Mouse (Mus musculus): ENCODE measurements around the gene Nkrf. TPM values are rescaled to one million over a fixed set of nuclear protein-coding genes. Genes with fewer than 3 reads are reported as not detected.
"Not testable (repeated sequence)": the region's sequence is repeated elsewhere in the genome, so short reads cannot be mapped to it uniquely, and the experiment has no call there.

Nkrf gene
- total RNA-seq (2021): 1 to 10 TPM; 3.4 to 4.6 TPM
- long read RNA-seq, experiment 1, partial matches to known transcripts: 0 of 1 reads
- long read RNA-seq, experiment 1, other reads (novel, unspliced or antisense): 0 of 1 reads
- long read RNA-seq, experiment 2: 0 reads

DNA sequence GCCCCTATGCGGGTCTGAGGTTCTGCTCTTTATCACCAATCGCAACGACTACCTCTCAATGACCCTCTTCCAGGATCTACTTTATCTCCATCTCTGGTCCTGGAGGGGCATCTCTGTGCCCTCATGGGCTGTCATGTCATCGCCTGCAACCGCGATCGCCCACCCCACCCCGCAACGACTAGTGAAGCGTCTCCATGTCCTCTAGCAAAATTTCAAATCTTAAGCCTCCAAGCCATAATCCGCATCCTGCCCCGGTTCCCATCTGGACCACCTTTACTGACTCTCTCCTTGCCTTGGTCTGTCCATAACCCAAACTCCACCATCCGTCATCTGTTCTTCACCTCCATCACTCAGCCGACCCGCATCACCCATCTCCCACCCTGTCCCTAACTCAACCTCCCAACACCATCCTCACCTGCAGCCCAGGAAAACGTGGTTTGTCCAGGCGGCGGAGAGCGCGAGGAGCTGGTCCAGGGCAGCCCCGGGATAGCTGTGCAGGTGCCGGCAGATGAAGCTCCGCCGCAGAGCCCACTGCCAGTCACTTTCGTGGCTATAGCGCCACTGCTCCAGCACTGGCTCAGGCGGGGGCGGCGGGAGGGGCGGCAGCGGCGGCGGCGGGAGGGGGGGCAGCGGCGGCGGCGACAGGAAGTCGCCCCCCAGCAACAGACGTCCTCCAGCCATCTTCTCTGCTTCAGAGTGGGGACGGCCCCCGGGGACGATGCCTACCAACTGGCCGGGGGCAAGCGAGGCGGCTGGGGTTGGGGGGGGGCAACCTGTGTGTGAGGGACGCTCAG lies at the start of gene Nkrf:
Nkrf (minus strand) TSS at position 579 of the 794 bp plus-strand sequence.
- DNase-seq: peak; percentile 20

DNA sequence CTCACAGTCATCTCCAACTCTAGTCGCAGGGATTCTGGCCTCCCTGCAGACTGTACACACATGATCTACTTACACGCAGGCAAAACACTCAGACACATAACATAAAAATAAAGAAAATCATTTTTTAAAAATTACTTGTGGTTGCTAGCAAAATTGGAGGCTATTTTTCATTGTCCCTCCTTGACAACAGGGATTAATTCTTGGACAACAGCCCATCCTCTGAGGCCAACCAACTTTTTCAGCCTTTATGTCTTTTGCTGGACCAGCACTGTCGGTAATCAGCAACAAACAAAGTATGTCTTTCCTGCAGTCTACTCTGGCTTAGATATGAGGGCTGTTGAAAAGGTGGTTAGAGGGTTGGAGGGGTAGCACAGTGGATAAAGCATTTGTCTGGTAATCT lies 38.4 kb upstream of the Nkrf start:
- no peak for DNase-seq

DNA sequence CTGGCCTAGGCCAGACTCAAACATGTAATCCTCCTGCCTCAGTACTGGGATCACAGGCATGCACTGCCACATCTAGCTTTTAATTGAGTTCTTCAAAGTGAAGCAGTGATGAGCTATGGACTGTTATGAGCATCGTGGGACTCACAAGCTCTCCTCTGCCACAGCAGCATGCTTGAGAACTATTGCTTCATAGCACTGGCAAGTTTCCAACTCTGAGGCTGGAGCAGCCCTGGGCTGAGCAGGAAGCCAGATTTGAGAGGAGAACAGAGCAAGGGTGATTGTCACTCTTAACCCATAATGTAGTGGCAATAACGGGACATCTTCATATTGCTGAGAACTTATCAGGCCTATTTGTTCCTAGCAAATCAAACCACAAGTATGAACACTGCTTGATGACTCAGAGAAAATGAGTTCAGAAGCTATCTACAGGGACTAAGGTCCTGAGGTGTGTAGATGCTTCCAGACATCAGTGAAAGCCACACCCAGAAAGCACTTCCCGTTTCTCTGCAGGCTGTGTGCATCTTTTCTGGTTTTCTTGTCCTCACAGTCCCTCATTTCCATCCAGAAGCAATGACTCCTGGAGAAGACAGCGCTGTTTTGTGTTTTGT lies 37.2 kb upstream of the Nkrf start:
- peak; percentile 29 for DNase-seq

DNA sequence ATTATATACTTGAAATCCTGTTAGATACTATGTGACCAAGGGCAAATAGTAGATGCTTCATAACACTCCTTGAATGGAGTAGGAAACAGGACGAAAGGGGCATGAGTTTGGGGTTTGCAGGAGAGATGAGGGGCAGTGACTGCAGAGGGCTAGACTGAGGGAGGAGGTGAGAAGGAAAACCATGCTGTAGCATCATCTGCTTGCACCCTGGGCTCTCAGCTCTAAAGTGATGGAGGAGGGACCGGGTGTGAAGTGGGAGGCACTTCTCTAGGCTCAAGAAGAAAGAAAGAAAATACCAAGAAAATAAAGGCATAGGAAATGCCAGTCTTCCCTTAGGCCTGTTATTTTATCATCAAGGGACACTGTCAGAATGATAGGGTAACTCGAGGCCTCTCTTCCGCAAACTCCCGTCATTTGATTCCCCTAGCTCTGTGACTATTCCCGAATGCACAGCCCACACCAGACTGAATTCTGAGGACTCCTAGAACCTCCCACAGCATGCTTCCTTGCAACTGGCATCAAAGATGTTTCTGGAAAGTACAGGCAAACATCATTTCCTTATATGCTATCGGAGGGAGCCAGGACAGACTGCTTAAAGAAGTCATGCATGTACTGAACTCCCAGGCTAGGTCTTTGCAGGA lies 32.7 kb upstream of the Nkrf start:
- no peak for DNase-seq

DNA sequence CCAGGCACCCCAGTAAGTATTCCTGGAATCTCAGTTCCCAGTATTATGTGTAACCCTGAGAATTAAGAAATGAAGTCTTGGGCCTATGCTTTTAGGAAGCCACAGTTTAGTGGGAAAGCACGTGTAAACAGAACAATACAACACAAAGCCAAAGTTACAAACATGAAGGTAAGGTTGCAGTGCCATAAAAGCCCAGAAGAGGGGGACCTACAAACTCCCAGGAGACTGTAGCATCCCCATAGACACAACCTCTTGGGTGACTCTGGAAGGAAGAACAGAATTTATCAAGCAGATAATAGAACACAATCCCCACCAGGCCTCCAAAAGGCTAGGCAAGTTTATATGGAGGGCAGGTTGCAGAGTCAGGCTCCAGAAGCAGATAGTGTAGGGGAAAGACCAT lies 27.9 kb upstream of the Nkrf start:
- no peak for DNase-seq

DNA sequence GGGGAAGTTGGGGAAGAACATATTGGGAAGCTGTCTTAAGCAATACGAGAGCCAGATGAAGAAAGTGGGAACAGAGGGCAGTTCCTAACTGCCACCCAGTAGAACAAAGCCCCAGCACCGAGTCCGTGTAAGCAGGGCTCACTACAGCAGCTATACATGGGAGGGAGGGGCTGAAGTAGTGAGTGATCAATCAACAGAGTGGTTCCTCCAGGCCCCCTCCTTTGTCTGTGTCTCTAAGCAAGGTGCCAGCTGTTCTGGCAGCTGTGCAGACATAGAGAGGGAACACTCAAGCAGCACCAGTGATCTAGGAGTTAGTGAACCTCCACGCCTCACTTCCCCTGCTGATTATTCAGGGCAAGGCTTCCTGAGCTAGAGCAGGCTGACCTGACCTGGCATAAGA lies 27.0 kb upstream of the Nkrf start:
- no peak for DNase-seq

DNA sequence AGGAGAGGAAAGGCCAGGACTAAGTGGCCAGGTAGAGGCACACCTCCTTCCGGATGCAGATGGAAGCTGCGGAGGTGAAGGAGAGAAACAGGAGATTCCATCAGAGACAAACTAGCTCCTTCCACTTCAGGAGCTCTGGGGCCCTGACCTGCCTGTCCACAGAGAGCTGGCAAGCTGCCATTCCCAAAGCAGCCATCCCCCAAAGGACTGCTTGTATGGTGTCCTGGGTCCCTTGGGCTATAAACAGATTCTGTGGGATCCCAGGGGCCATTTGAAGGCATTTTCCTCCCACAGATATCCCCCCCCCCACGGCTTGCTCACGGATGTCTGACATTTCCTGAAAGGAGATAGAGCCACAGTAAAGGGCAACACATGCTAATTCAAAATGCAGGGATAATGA lies 26.1 kb upstream of the Nkrf start:
- no peak for DNase-seq

DNA sequence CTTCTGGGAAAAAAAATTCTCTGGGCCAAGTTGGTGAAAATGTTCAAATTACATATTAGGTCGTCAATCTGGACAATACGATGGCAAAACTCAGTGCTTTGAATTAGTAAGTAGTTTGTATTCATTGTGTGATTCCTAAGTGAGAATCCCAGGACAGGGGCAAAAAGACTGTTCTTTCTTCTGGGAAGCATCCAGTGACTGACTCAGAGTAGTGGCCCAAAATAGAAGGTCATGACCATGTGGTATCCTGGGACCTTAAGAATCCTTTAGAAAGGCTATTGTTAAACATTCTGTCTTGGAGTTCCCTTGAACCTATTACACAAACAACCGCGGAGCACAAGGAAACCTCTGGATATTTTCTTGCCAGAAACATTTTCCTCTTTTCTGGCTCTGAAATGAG lies 18.6 kb upstream of the Nkrf start:
- no peak for DNase-seq

DNA sequence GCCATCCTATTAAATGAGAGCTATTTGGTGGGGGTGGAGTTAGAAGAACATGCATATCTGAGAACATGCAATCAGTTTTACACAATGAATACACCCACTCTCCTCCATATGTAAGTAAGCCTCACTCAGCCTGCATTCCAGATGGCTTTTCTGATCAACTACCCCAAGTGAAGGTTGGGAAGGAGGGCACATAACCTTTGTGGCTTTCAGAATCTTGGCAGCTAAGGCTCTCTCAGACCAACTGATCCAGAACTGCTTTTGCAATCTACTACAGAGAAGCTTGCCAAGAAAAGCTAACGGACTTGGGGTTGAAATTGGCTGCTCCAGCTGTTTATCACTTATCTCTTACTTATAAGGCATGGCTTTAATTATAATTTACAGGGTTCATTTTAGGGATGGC lies 15.1 kb upstream of the Nkrf start:
- no peak for DNase-seq

DNA sequence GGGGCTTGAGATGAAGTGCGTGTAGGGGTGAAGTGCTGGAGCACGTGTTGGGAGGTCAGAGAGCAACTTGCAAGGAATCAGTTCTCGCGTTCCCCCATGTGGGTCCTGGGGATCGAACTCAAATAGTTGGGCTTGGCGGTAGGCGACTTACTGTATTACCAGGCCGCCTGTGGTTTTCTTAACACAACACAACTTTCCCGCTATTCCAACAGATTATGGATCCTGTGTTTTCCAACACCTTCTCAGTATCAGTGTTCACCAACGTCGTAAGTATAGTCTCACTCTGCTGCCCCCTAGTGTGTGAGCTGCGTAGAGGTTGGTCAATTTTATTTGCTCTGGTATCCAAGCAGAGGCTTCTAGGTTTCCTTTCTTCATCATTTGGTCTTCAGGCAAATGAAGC lies 8.6 kb upstream of the Nkrf start:
- peak; percentile 21 for DNase-seq

DNA sequence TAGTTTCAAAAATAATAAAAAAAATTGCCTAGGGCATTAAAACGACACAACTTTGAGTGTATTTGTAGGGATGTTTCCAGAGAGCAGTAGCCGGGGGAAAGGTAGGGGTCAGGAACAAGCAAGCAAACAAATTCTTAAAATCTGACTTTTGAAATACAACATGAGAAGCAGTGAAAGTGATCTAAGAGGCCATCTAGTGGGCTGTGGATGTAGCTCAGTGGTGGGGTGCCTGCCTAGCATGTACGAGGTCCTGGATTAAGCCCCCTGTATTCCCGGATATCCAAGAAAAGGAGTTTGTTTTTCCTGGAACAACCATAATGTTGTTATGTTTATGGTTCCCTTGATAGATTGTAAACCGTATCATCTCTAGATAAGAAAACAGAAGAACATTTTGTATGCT lies 3.8 kb upstream of the Nkrf start:
- DNase-seq: no peak

DNA sequence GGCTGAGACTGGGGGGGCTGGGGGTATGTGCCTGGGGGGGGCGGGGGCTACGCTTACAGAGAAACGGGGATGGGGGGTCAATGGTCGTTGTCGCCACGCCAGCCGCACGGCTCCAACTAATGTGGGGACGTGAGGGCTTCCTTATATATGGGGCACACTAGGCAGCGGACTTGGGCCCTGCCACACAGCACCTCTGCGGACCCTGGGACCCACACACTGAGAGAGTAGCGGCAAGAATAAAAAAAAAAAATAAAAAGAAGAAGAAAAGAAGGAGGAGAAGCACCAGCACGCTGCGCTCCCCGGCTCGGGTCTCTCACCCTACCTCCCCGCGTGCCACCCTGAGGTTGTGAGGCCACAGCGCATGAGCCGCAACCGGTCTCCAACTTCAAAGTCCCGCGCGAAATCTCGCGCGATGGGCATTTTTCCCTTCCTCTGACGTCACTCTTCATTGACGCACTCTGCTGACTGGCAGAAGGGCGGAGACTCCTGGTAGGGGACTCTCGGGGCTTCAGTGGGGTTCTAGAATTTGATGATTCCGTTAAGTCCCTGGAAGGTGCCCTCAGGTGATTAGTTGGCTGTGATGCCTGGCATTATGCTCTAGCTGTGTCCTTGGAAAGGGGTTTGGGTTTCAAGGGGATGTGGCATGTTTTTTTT lies 543 bp upstream of the Nkrf start:
- DNase-seq: peak; percentile 83

DNA sequence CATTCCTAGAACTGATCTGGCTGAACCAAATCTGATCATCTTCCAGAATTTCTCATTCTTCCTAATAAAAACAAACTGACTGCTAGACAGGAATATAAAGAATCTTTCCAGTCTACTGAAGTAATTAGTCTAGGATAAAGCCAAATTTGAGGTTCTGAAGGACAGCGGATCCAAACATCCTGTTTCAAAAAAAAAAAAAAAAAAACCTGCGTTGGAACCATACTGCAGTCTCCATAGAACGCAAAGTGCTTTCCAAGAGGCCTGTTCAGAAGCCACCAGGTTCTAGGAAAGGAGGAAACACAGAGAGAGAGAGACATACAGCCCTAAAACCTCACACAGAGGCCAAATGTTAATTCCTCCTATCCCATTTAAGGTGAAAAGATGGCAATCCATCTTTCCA lies 1.0 kb downstream of the Nkrf start:
- DNase-seq: no peak

DNA sequence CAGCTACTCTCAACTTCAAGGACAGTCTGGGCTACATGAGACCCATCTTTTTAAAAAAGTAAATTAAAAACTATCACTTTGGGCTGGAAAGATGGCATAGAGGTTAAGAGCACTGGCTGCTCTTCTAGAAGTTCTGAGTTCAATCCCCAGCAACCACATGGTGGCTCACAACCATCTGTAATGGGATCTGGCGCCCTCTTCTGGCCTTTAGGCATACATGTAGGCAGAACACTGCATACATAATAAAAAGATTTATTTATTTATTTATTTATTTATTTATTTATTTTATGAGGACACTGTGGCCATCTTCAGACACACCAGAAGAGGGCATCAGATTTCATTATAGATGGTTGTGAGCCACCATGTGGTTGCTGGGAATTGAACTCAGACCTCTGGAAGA lies 3.8 kb downstream of the Nkrf start:
- not testable (repeated sequence) for DNase-seq

DNA sequence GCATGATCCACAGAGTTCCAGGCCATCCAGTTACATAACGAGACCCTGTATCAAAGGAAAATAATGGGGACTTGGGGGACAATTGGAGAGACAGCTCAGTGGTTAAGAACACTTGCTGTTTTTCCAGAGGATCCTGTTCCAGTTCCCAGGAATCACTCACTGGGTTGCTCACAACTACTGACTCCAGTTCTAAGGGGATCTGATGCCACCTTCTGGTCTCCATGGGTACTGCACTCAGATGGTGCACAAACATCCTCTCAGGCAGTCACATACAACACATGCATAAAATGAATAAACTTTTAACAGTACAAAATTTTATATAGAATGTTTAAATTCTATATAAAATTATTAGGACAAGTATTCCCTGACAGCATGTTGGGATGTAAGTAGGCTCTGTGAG lies 18.0 kb downstream of the Nkrf start:
- no peak for DNase-seq

DNA sequence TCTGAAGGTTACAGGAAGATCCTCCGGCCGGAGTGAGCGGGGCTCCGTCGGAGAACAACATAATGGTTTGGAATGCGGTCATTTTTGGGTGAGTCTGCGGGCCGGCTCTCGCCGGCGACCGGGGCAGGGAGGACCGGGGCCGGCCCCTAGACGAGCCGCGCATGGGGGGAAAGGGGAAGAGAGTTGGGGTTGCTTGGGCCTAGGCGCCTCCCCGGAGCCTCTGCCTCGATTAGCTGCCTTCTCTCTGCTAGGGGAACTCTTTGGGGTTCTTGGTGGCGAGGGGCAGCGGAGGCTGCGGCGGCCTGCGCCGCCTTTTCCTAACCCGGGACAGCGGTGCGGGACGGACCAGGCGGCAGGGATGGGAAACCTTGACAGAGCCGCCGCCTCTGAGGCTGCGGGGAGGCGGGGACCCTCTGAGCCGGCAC lies 28.0 kb downstream of the Nkrf start:
- no peak for DNase-seq

DNA sequence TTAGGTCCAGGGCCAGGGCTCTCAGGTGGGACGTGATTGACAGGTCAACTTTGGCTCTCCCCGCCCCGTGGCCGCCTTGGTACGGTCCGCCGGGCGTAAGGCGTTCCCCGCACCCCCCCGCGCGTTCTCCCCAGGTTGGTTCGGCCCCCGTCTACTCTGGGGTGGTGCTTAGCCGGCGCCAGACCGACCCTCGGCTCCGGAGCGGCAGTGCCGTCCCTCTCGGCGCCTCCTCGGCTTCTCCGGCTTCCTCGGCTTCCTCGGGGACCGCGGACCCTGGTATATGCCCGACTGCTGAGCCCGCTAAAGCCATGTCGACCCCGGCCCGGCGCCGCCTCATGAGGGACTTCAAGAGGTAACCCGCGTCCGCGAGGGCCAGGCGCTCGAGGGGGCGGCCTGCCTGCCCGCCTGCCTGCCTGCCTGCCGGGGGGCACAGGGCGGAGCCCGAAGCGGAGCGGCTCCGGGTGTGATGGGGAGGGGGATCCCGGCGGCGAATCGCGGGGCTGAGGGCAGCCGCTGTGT lies 28.5 kb downstream of the Nkrf start:
- peak; percentile 84 for DNase-seq

DNA sequence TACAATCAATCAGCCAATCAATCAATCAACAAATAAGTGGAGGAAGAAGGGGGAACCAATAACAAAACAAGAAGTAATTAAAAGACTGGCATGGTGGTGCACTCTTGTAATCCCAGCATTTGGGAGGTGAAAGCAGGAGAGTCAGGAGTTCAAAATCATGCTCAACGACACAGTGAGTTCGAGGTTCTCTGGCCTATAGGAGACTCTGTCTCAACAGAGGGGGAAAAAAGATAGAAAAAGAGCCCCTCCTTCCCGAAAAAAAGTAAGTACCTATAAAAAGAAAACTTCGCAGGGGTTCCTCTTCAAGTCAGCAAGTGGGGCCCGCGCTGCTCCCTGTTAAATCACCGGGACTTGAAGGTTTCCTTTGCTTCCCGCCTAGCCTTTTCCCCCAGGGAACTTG lies 28.9 kb downstream of the Nkrf start, which contains the start of the genes Ube2a and C330007P06Rik:
Ube2a (plus strand) TSS at position 136 of the 400 bp plus-strand sequence.
C330007P06Rik (minus strand) TSS at position 347 of the 400 bp plus-strand sequence.
- no peak for DNase-seq

DNA sequence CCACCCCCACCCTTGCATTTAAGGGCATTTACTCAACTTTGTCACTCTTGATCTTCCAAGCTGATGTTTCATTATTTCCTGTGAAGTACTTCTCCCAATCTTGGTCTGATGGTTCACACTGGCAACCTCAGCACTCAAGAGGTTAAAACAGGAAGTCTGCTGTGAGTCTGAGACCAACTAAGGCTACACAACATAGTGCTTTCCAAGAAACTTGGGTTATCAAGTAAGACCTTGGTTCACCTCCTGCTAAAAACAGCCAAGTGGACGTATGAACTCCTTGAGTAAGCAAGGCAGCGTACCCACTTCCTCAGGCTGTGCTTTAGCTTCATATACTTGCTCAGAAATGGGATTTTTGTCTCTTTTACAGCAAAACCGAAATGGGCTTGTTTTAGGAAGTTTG lies 32.3 kb downstream of the Nkrf start:
- DNase-seq: no peak

DNA sequence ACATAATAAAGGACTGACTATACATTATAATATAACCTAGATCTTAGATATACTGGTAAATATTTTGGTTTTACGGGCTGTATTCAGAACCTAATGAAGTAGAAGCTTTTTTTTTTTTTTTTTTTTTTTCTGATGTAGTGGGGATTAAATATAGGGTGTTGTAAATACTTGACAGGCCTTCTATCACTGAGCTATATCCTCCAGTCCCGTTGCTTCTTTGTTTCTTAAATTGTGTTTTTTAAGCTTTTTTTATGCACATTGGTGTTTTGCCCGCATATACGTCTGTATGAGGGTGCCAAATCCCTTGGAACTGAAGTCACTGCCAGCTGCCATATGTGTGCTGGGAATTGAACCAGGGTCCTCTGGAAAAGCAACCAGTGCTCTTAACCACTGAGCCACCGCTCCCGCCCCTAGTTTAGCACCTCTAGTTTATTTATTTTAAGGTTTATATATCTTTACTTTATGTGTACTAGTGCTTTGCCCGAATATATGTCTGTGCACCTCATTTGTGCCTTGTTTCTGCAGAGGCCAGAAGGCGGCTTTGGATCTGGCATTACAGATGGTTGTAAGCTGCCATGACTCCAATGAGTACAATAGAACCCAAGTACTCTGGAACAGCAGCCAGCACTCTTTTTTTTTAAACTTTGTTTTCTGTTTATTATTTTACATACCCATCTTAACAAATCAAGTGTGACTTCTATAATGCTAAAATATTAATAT lies 37.9 kb downstream of the Nkrf start:
- no peak for DNase-seq

DNA sequence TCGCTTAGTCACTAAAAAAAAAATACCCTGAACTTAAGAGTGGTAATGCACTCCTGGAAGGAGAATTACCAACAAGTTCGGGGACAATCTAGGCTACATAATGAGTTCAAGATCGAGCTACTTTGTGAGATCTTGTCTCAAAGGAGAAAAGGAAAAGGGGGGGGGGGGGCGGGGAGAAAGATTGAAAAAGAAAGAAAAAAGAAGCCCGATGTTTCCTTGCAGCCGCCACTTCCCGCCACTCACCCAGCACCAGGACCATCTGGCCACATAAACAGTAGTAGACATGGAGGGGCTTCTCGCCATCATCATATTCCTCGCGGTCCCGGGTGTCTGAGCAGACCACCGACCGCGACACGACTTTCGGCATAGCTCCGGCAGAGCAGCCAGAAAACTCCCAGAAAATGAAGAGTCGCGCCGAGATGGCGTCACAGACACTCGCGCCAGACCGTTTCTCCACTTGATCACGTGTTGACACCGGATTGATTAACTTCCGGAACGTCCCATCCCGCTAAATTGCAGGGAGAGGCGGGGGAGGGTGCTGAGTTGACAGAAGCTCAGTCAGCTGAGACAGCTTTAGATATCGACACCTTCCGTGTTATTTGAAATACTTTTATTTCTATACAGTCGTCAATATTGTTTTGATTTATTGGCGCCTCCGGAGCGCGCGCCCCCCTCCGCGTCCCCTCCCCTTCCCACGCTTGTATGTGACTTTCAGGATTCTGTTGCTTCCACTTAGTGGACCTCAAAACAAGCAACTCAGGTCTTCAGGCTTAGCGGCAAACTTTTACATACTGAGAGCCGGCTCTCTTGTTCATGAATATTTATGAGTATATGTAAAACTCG lies 38.7 kb downstream of the Nkrf start:
- DNase-seq: peak; percentile 71
